Mouse (Mus musculus): ENCODE results near the gene Tmem184b.

GRCm38 (mm10) chr15:79365068-79365467, 38.3 kb downstream of the Tmem184b start:
- TF ChIP-seq POLR2A (IDR thresholded peaks at IDR 0.05; ENCODE audit: low read depth, low read length) (no peak), CTCF (conservative IDR thresholded peaks at IDR 0.05; ENCODE audit: insufficient read depth, insufficient read length, low read depth, low read length) (no peak)

Measured in kidney, adult 2 months (tissue).